Mouse (Mus musculus) liver, embryonic 12.5 days (tissue): ENCODE results near the gene Gm21822. TPM values are rescaled to one million over a fixed set of nuclear protein-coding genes. Genes with fewer than 3 reads are reported as not detected.
"Not testable (repeated sequence)": the region's sequence is repeated elsewhere in the genome, so short reads cannot be mapped to it uniquely, and the experiment has no call there.

Source experiments
- ATAC-seq: fragments of 200-750 bp; cut with Nextera tagmentation; 2 replicates; pipeline ENCODE4 v1.8.0; 2017; ENCODE audit warnings: moderate number of reproducible peaks, mild to moderate bottlenecking, moderate library complexity
- H3K27ac ChIP-seq: fragments of 300-500 bp; sonication (generic); 2 replicates; pipeline ENCODE4 v1.5.1; 2016; ENCODE audit warnings: mild to moderate bottlenecking
- H3K27me3 ChIP-seq: fragments of 300-500 bp; sonication (generic); replicated peaks from 2 replicates; pipeline ENCODE4 v1.6.1; 2016; ENCODE audit warnings: mild to moderate bottlenecking, moderate library complexity
- H3K36me3 ChIP-seq: fragments of 300-500 bp; sonication (generic); 2 replicates; pipeline ENCODE4 v1.6.1; 2016; ENCODE audit warnings: mild to moderate bottlenecking, moderate library complexity
- H3K4me1 ChIP-seq: fragments of 300-500 bp; sonication (generic); 2 replicates; pipeline ENCODE4 v1.6.1; 2016
- H3K4me2 ChIP-seq: fragments of 300-500 bp; sonication (generic); 2 replicates; pipeline ENCODE4 v1.6.1; 2016; ENCODE audit warnings: mild to moderate bottlenecking, moderate library complexity
- H3K4me3 ChIP-seq: fragments of 300-500 bp; sonication (generic); 2 replicates; pipeline ENCODE4 v1.5.1; 2016; ENCODE audit warnings: mild to moderate bottlenecking, moderate library complexity
- H3K9ac ChIP-seq: fragments of 300-500 bp; sonication (generic); 2 replicates; pipeline ENCODE4 v1.6.1; 2016; ENCODE audit warnings: mild to moderate bottlenecking, moderate library complexity
- H3K9me3 ChIP-seq: fragments of 300-500 bp; sonication (generic); replicated peaks from 2 replicates; pipeline ENCODE4 v1.6.1; 2016; ENCODE audit warnings: mild to moderate bottlenecking, moderate library complexity
- WGBS: fragments of 180-500 bp; shearing (Covaris S2); methylation state at CpG from one replicate; pipeline ENCODE4 v1.1.7; 2016; ENCODE audit not compliant: insufficient replicate concordance; 5-methylcytosine and 5-hydroxymethylcytosine counted together
- polyA plus RNA-seq: library from polyadenylated mRNA; unstranded; fragments of >200 nt; fragmentation: Nextera tagmentation; extraction: Ambion mirVana; gene quantifications from 2 replicates; pipeline ENCODE4 v1.2.1, GENCODE M21; 2016

Gm21822 gene
- polyA plus RNA-seq: not detected in 2 replicates

- H3K27ac ChIP-seq, ATAC-seq: not testable (repeated sequence)
- no CpG with 5 or more reads among the region's 3 CpGs for WGBS
Observed at GRCm38 (mm10) chrY:18654182-18654581, at the start of gene Gm21822. Gene Gm21822 (plus strand): TSS chrY:18654482.

More at GRCm38 (mm10) chrY:18654182-18654581, at the start of gene Gm21822:
- not testable (repeated sequence) for H3K4me2 ChIP-seq, H3K9me3 ChIP-seq, H3K4me1 ChIP-seq, H3K9ac ChIP-seq, H3K27me3 ChIP-seq, H3K36me3 ChIP-seq, H3K4me3 ChIP-seq
